In genomic region chr2:73351496-73351895, GRCm38 (mm10) we compare ENCODE assay signal across 8 mouse cellular contexts. TPM values are rescaled to one million over a fixed set of nuclear protein-coding genes. Genes with fewer than 3 reads are reported as not detected.
DNase-seq lines count a peak whose midpoint lies in the region; ATAC-seq and TF ChIP-seq lines count a peak whose summit lies in the region.

No protein-coding gene starts in this region.

- ATAC-seq in forebrain, embryonic 13.5 days: peak; percentile 66
- ATAC-seq in forebrain, embryonic 11.5 days (replicated peaks; ENCODE audit: low FRiP score): no peak
- no peak for ATAC-seq in limb, embryonic 12.5 days (ENCODE audit: insufficient number of reproducible peaks, insufficient read depth, low FRiP score, low TSS enrichment, low read depth)
- no peak for ATAC-seq in intestine, postnatal 0 days

- no peak overlapping the region for H3K9ac ChIP-seq in forebrain, embryonic 13.5 days
- H3K9ac ChIP-seq in forebrain, embryonic 11.5 days (ENCODE audit: low read length): no peak overlapping the region
- no peak overlapping the region for H3K9ac ChIP-seq in limb, embryonic 12.5 days (replicated peaks)
- H3K9ac ChIP-seq in intestine, postnatal 0 days (ENCODE audit: low read depth, low read length): no peak overlapping the region

- peaks cover 34% of the 10 kb centered on the region for H3K4me1 ChIP-seq in forebrain, embryonic 13.5 days
- 0 out of 2 replicates have a peak, but pooled peaks cover 2% of the 10 kb centered on the region for H3K4me1 ChIP-seq in forebrain, embryonic 11.5 days (replicated peaks; ENCODE audit: control insufficient read depth, insufficient read depth, low read length)
- peaks cover 23% of the 10 kb centered on the region for H3K4me1 ChIP-seq in limb, embryonic 12.5 days (replicated peaks)
- H3K4me1 ChIP-seq in limb, embryonic 10.5 days: peaks cover 32% of the 10 kb centered on the region
- H3K4me1 ChIP-seq in intestine, postnatal 0 days (replicated peaks; ENCODE audit: control insufficient read depth, insufficient read depth, low read length): no peaks in the 10 kb centered on the region

- H3K4me3 ChIP-seq in forebrain, embryonic 13.5 days: 0 out of 2 replicates have a peak overlapping the region, but pooled peaks have one; percentile 8
- H3K4me3 ChIP-seq in forebrain, embryonic 11.5 days (ENCODE audit: low read depth, low read length): no peak overlapping the region
- no peak overlapping the region for H3K4me3 ChIP-seq in limb, embryonic 12.5 days (replicated peaks)
- H3K4me3 ChIP-seq in limb, embryonic 10.5 days: no peak overlapping the region
- no peak overlapping the region for H3K4me3 ChIP-seq in intestine, postnatal 0 days (ENCODE audit: low read depth, low read length)

- no peaks in the 10 kb centered on the region for H3K36me3 ChIP-seq in forebrain, embryonic 13.5 days (ENCODE audit: poor library complexity, severe bottlenecking)
- no peaks in the 10 kb centered on the region for H3K36me3 ChIP-seq in forebrain, embryonic 11.5 days (ENCODE audit: control insufficient read depth, insufficient read depth, low read length)
- H3K36me3 ChIP-seq in limb, embryonic 12.5 days: no peaks in the 10 kb centered on the region
- H3K36me3 ChIP-seq in limb, embryonic 10.5 days: no peaks in the 10 kb centered on the region
- H3K36me3 ChIP-seq in intestine, postnatal 0 days (ENCODE audit: control insufficient read depth, insufficient read depth): peaks cover 8% of the 10 kb centered on the region; the same call in 1 of the 2 replicates

- H3K4me2 ChIP-seq in forebrain, embryonic 13.5 days: peak overlapping the region; percentile 35
- no peak overlapping the region for H3K4me2 ChIP-seq in forebrain, embryonic 11.5 days (ENCODE audit: low read depth, low read length, severe bottlenecking)
- no peak overlapping the region for H3K4me2 ChIP-seq in limb, embryonic 12.5 days
- H3K4me2 ChIP-seq in intestine, postnatal 0 days (replicated peaks; ENCODE audit: low read depth): no peak overlapping the region

- H3K27me3 ChIP-seq in forebrain, embryonic 13.5 days: no peaks in the 10 kb centered on the region
- H3K27me3 ChIP-seq in forebrain, embryonic 11.5 days (ENCODE audit: control insufficient read depth, insufficient read depth, low read length): no peaks in the 10 kb centered on the region
- H3K27me3 ChIP-seq in limb, embryonic 12.5 days: no peaks in the 10 kb centered on the region
- H3K27me3 ChIP-seq in limb, embryonic 10.5 days (ENCODE audit: low read depth, poor library complexity, severe bottlenecking): no peaks in the 10 kb centered on the region
- no peaks in the 10 kb centered on the region for H3K27me3 ChIP-seq in intestine, postnatal 0 days (replicated peaks; ENCODE audit: control insufficient read depth, insufficient read depth, low read length)

- no peak for DNase-seq in forebrain, embryonic 11.5 days (ENCODE audit: low spot score)
- DNase-seq in limb, embryonic 10.5 days (ENCODE audit: low spot score): no peak
- peak; percentile 34 for DNase-seq in skeletal muscle tissue, adult 2 months (ENCODE audit: low read depth, low spot score)
- DNase-seq in T-cell, adult 2 months (ENCODE audit: low spot score): no peak
- DNase-seq in left cerebral cortex, adult 8-10 months (ENCODE audit: low spot score in 2 of 2): no peak

- WGBS in forebrain, embryonic 13.5 days: 35% methylated on average over 5 of the region's 5 CpGs
- 56% methylated on average over 5 of the region's 5 CpGs for WGBS in forebrain, embryonic 11.5 days
- 51% methylated on average over 5 of the region's 5 CpGs for WGBS in limb, embryonic 12.5 days
- WGBS in limb, embryonic 10.5 days: 75% methylated on average over 5 of the region's 5 CpGs
- WGBS in intestine, postnatal 0 days: 35% methylated on average over 5 of the region's 5 CpGs

- peak overlapping the region; percentile 79 for H3K27ac ChIP-seq in forebrain, embryonic 13.5 days
- no peak overlapping the region for H3K27ac ChIP-seq in forebrain, embryonic 11.5 days (ENCODE audit: low read depth, low read length)
- H3K27ac ChIP-seq in limb, embryonic 12.5 days: peak overlapping the region; percentile 64; the same call in 1 of the 2 replicates
- H3K27ac ChIP-seq in limb, embryonic 10.5 days: no peak overlapping the region
- H3K27ac ChIP-seq in intestine, postnatal 0 days (ENCODE audit: low read depth, low read length): peak overlapping the region; percentile 15

- no peaks in the 10 kb centered on the region for H3K9me3 ChIP-seq in forebrain, embryonic 13.5 days (replicated peaks)
- no peaks in the 10 kb centered on the region for H3K9me3 ChIP-seq in forebrain, embryonic 11.5 days (ENCODE audit: control insufficient read depth, low read length)
- H3K9me3 ChIP-seq in limb, embryonic 12.5 days: no peaks in the 10 kb centered on the region
- H3K9me3 ChIP-seq in limb, embryonic 10.5 days (replicated peaks): no peaks in the 10 kb centered on the region
- no peaks in the 10 kb centered on the region for H3K9me3 ChIP-seq in intestine, postnatal 0 days (ENCODE audit: control insufficient read depth)

- no peak for TF ChIP-seq CTCF in intestine, postnatal 0 days (IDR thresholded peaks at IDR 0.05; ENCODE audit: low read depth)

RNA-seq across cellular contexts. Expression of gene Gpr155, which starts 34.9 kb away (rescaled TPM):
- 6.8 and 7.2 TPM in 2 replicates for polyA plus RNA-seq in forebrain, embryonic 13.5 days (2015; fragmentation: Nextera tagmentation; extraction: Ambion mirVana)
- 2.6 and 2.7 TPM in 2 replicates for polyA plus RNA-seq in forebrain, embryonic 11.5 days (2014; fragmentation: Nextera tagmentation; extraction: Ambion mirVana)
- 5.8 and 6.1 TPM in 2 replicates for polyA plus RNA-seq in limb, embryonic 12.5 days (2016; fragmentation: Nextera tagmentation; extraction: Ambion mirVana)
- polyA plus RNA-seq in limb, embryonic 10.5 days (2016; fragmentation: Nextera tagmentation; extraction: Ambion mirVana): 1.4 and 2.4 TPM in 2 replicates
- 18.1 and 22.6 TPM in 2 replicates for polyA plus RNA-seq in intestine, postnatal 0 days (2015; fragmentation: Nextera tagmentation; extraction: Ambion mirVana)
- total RNA-seq in left cerebral cortex, adult 8-10 months (2022): 10 to 100 TPM; 43.1 to 50.3 (median 45.5) TPM

RNA-seq across cellular contexts. Expression of gene Cir1, which starts 39.0 kb away (rescaled TPM):
- 26.9 and 30.2 TPM in 2 replicates for polyA plus RNA-seq in forebrain, embryonic 13.5 days (2015; fragmentation: Nextera tagmentation; extraction: Ambion mirVana)
- polyA plus RNA-seq in forebrain, embryonic 11.5 days (2014; fragmentation: Nextera tagmentation; extraction: Ambion mirVana): 18.2 and 18.6 TPM in 2 replicates
- 26.0 and 27.3 TPM in 2 replicates for polyA plus RNA-seq in limb, embryonic 12.5 days (2016; fragmentation: Nextera tagmentation; extraction: Ambion mirVana)
- polyA plus RNA-seq in limb, embryonic 10.5 days (2016; fragmentation: Nextera tagmentation; extraction: Ambion mirVana): 12.2 and 14.3 TPM in 2 replicates
- polyA plus RNA-seq in intestine, postnatal 0 days (2015; fragmentation: Nextera tagmentation; extraction: Ambion mirVana): 17.1 and 19.9 TPM in 2 replicates
- 10 to 100 TPM; 25.9 to 28.4 (median 28.0) TPM for total RNA-seq in left cerebral cortex, adult 8-10 months (2022)

RNA-seq across cellular contexts. Expression of gene Scrn3, which starts 39.1 kb away (rescaled TPM):
- polyA plus RNA-seq in forebrain, embryonic 13.5 days (2015; fragmentation: Nextera tagmentation; extraction: Ambion mirVana): 9.5 and 10.5 TPM in 2 replicates
- polyA plus RNA-seq in forebrain, embryonic 11.5 days (2014; fragmentation: Nextera tagmentation; extraction: Ambion mirVana): 11.7 and 14.0 TPM in 2 replicates
- 17.9 and 18.7 TPM in 2 replicates for polyA plus RNA-seq in limb, embryonic 12.5 days (2016; fragmentation: Nextera tagmentation; extraction: Ambion mirVana)
- polyA plus RNA-seq in limb, embryonic 10.5 days (2016; fragmentation: Nextera tagmentation; extraction: Ambion mirVana): 14.7 and 16.5 TPM in 2 replicates
- 7.8 and 8.7 TPM in 2 replicates for polyA plus RNA-seq in intestine, postnatal 0 days (2015; fragmentation: Nextera tagmentation; extraction: Ambion mirVana)
- total RNA-seq in left cerebral cortex, adult 8-10 months (2022): 10 to 100 TPM; 21.0 to 29.3 (median 24.2) TPM

Comparison
In these comparisons a context has a peak if more than half of its experiments do, and no peak if none do; other contexts are left out.
1. H3K27ac ChIP-seq: peak in forebrain, embryonic 13.5 days (single experiment), limb, embryonic 12.5 days (single experiment) and intestine, postnatal 0 days (single experiment); none in forebrain, embryonic 11.5 days (single experiment) and limb, embryonic 10.5 days (single experiment).